Mouse (Mus musculus) forebrain, embryonic 10.5 days (tissue): Measurements from ENCODE around the gene Gli3. TPM values are rescaled to one million over a fixed set of nuclear protein-coding genes. Genes with fewer than 3 reads are reported as not detected.

ENCODE experiments used
- DNase-seq: peaks from one replicate; pipeline ENCODE4 v3.0.0-alpha.2; 2017; ENCODE audit warnings: low spot score; ENCODE audit errors: extremely low spot score
- H3K27ac ChIP-seq: fragments of 300-500 bp; sonication (generic); 2 replicates; pipeline ENCODE4 v1.5.1; 2016; ENCODE audit warnings: mild to moderate bottlenecking
- H3K27me3 ChIP-seq: fragments of 300-500 bp; sonication (generic); 2 replicates; pipeline ENCODE4 v1.6.1; 2016; ENCODE audit warnings: mild to moderate bottlenecking; ENCODE audit not compliant: poor library complexity, severe bottlenecking
- H3K36me3 ChIP-seq: fragments of 300-500 bp; sonication (generic); replicated peaks from 2 replicates; pipeline ENCODE4 v1.6.1; 2016; ENCODE audit warnings: mild to moderate bottlenecking, moderate library complexity
- H3K4me1 ChIP-seq: fragments of 300-500 bp; sonication (generic); 2 replicates; pipeline ENCODE4 v1.6.1; 2016
- H3K4me3 ChIP-seq: fragments of 300-500 bp; sonication (generic); 2 replicates; pipeline ENCODE4 v1.5.1; 2016; ENCODE audit warnings: mild to moderate bottlenecking, moderate library complexity
- H3K9me3 ChIP-seq: fragments of 300-500 bp; sonication (generic); 2 replicates; pipeline ENCODE4 v1.6.1; 2016; ENCODE audit warnings: mild to moderate bottlenecking, moderate library complexity
- WGBS: fragments of 180-500 bp; shearing (Covaris S2); methylation state at CpG from one replicate; pipeline ENCODE4 v1.1.7; 2016; 5-methylcytosine and 5-hydroxymethylcytosine counted together
- polyA plus RNA-seq: library from polyadenylated mRNA; unstranded; fragments of >200 nt; fragmentation: Nextera tagmentation; extraction: Ambion mirVana; gene quantifications from 2 replicates; pipeline ENCODE4 v1.2.1, GENCODE M21; 2016

Gene Gli3
- 60.3 and 62.2 TPM in 2 replicates for polyA plus RNA-seq

- WGBS: under 1% methylated on average over 51 of the region's 76 CpGs
- peak within 1 kb of the TSS; percentile 96 for H3K4me3 ChIP-seq
- DNase-seq: peak; percentile 89
- no peaks in the 10 kb centered on the region for H3K36me3 ChIP-seq
- H3K9me3 ChIP-seq: no peaks in the 10 kb centered on the region
- peaks cover 53% of the 10 kb centered on the region for H3K4me1 ChIP-seq
- peak within 1 kb of the TSS; percentile 100 for H3K27ac ChIP-seq
- H3K27me3 ChIP-seq: no peaks in the 10 kb centered on the region
Measured at GRCm38 (mm10) chr13:15462830-15463491, at the start of gene Gli3. Gene Gli3 (plus strand): TSS chr13:15463235.

- H3K27me3 ChIP-seq: no peaks in the 10 kb centered on the region
- WGBS: 58% methylated on average over 10 of the region's 10 CpGs
- no peaks in the 10 kb centered on the region for H3K36me3 ChIP-seq
- H3K4me1 ChIP-seq: peaks cover 11% of the 10 kb centered on the region; the same call in 1 of the 2 replicates
- H3K4me3 ChIP-seq: no peak overlapping the region
- no peak for DNase-seq
- H3K27ac ChIP-seq: 0 out of 2 replicates have a peak overlapping the region, but pooled peaks have one; percentile 35
- H3K9me3 ChIP-seq: no peaks in the 10 kb centered on the region
Measured at GRCm38 (mm10) chr13:15421182-15421750, 41.8 kb upstream of the Gli3 start.

- no peaks in the 10 kb centered on the region for H3K9me3 ChIP-seq
- no peaks in the 10 kb centered on the region for H3K36me3 ChIP-seq
- peaks cover 10% of the 10 kb centered on the region for H3K4me1 ChIP-seq
- WGBS: 91% methylated on average over 4 of the region's 4 CpGs
- H3K27ac ChIP-seq: no peak overlapping the region
- no peaks in the 10 kb centered on the region for H3K27me3 ChIP-seq
- no peak for DNase-seq
- no peak overlapping the region for H3K4me3 ChIP-seq
Measured at GRCm38 (mm10) chr13:15442002-15442401, 21.0 kb upstream of the Gli3 start.

GRCm38 (mm10) chr13:15444312-15444711 is 18.7 kb upstream of the Gli3 start:
- WGBS: 61% methylated on average over 4 of the region's 4 CpGs
- DNase-seq: no peak
- Histone ChIP-seq H3K4me1 (peaks cover 10% of the 10 kb centered on the region), H3K36me3 (no peaks in the 10 kb centered on the region), H3K27ac (no peak overlapping the region), H3K9me3 (no peaks in the 10 kb centered on the region), H3K27me3 (no peaks in the 10 kb centered on the region), H3K4me3 (no peak overlapping the region)

GRCm38 (mm10) chr13:15445591-15445990 is 17.4 kb upstream of the Gli3 start:
- no peak overlapping the region for H3K4me3 ChIP-seq
- no peak overlapping the region for H3K27ac ChIP-seq
- no peaks in the 10 kb centered on the region for H3K36me3 ChIP-seq
- peaks cover 10% of the 10 kb centered on the region for H3K4me1 ChIP-seq
- 56% methylated on average over 2 of the region's 2 CpGs for WGBS
- H3K9me3 ChIP-seq: no peaks in the 10 kb centered on the region
- no peak for DNase-seq
- H3K27me3 ChIP-seq: no peaks in the 10 kb centered on the region

- Histone ChIP-seq H3K27me3 (no peaks in the 10 kb centered on the region), H3K27ac (no peak overlapping the region), H3K36me3 (no peaks in the 10 kb centered on the region), H3K4me1 (peaks cover 10% of the 10 kb centered on the region), H3K4me3 (no peak overlapping the region), H3K9me3 (no peaks in the 10 kb centered on the region)
- no peak for DNase-seq
- WGBS: 83% methylated on average over 8 of the region's 8 CpGs
Measured at GRCm38 (mm10) chr13:15446004-15446403, 17.0 kb upstream of the Gli3 start.

GRCm38 (mm10) chr13:15446782-15447564 is 16.1 kb upstream of the Gli3 start:
- 89% methylated on average over 7 of the region's 7 CpGs for WGBS
- no peaks in the 10 kb centered on the region for H3K27me3 ChIP-seq
- no peaks in the 10 kb centered on the region for H3K9me3 ChIP-seq
- DNase-seq: no peak
- no peaks in the 10 kb centered on the region for H3K36me3 ChIP-seq
- H3K4me3 ChIP-seq: no peak overlapping the region
- peaks cover 10% of the 10 kb centered on the region for H3K4me1 ChIP-seq
- H3K27ac ChIP-seq: no peak overlapping the region

- 69% methylated on average over 2 of the region's 2 CpGs for WGBS
- H3K4me3 ChIP-seq: no peak overlapping the region
- no peaks in the 10 kb centered on the region for H3K9me3 ChIP-seq
- no peak for DNase-seq
- H3K4me1 ChIP-seq: 0 out of 2 replicates have a peak, but pooled peaks cover 3% of the 10 kb centered on the region
- H3K27me3 ChIP-seq: no peaks in the 10 kb centered on the region
- no peaks in the 10 kb centered on the region for H3K36me3 ChIP-seq
- no peak overlapping the region for H3K27ac ChIP-seq
Measured at GRCm38 (mm10) chr13:15450941-15451340, 12.1 kb upstream of the Gli3 start.

GRCm38 (mm10) chr13:15457841-15458240 is 5.2 kb upstream of the Gli3 start:
- H3K36me3 ChIP-seq: no peaks in the 10 kb centered on the region
- no peak for DNase-seq
- H3K9me3 ChIP-seq: no peaks in the 10 kb centered on the region
- no peak overlapping the region for H3K27ac ChIP-seq
- WGBS: 86% methylated on average over 5 of the region's 5 CpGs
- H3K27me3 ChIP-seq: no peaks in the 10 kb centered on the region
- peaks cover 25% of the 10 kb centered on the region for H3K4me1 ChIP-seq
- no peak overlapping the region for H3K4me3 ChIP-seq

- Histone ChIP-seq H3K27ac (peak overlapping the region; percentile 100), H3K27me3 (no peaks in the 10 kb centered on the region), H3K4me3 (peak overlapping the region; percentile 96), H3K36me3 (no peaks in the 10 kb centered on the region), H3K9me3 (no peaks in the 10 kb centered on the region), H3K4me1 (peaks cover 43% of the 10 kb centered on the region)
- DNase-seq: no peak
- WGBS: 20% methylated on average over 7 of the region's 7 CpGs
Measured at GRCm38 (mm10) chr13:15461926-15462325, 1.1 kb upstream of the Gli3 start.

- H3K9me3 ChIP-seq: no peaks in the 10 kb centered on the region
- peak overlapping the region; percentile 96 for H3K4me3 ChIP-seq
- peaks cover 59% of the 10 kb centered on the region for H3K4me1 ChIP-seq
- WGBS: under 1% methylated on average over 70 of the region's 70 CpGs
- H3K36me3 ChIP-seq: no peaks in the 10 kb centered on the region
- H3K27me3 ChIP-seq: no peaks in the 10 kb centered on the region
- H3K27ac ChIP-seq: peak overlapping the region; percentile 100
- peak; percentile 86 for DNase-seq
Measured at GRCm38 (mm10) chr13:15463492-15464080, 551 bp downstream of the Gli3 start.

- Histone ChIP-seq H3K4me3 (peak overlapping the region; percentile 96), H3K27ac (peak overlapping the region; percentile 100), H3K27me3 (no peaks in the 10 kb centered on the region), H3K36me3 (no peaks in the 10 kb centered on the region), H3K9me3 (no peaks in the 10 kb centered on the region), H3K4me1 (peaks cover 63% of the 10 kb centered on the region)
- under 1% methylated on average over 51 of the region's 51 CpGs for WGBS
- no peak for DNase-seq
Measured at GRCm38 (mm10) chr13:15464081-15464526, 1.1 kb downstream of the Gli3 start.
